Mouse (Mus musculus): ENCODE measurements at regions not wholly inside any gene's neighbourhood (a gene's known extent, or its start where the extent isn't known, plus 50 kb on each side); places are given as distances from the start of the nearest gene placed in this dataset.

GRCm38 (mm10) chr13:107618369-107618771 is 425.9 kb upstream of the Smim15 start:
- Histone ChIP-seq H3K27me3 (ENCODE audit: low read depth, poor library complexity, severe bottlenecking) (peaks cover 48% of the 10 kb centered on the region), H3K4me1 (peaks cover 43% of the 10 kb centered on the region), H3K9me3 (replicated peaks) (peaks cover 10% of the 10 kb centered on the region; the same call in 1 of the 2 replicates), H3K4me3 (peak overlapping the region; percentile 20; the same call in 1 of the 2 replicates), H3K36me3 (no peaks in the 10 kb centered on the region), H3K27ac (replicated peaks) (peak overlapping the region; percentile 79; the same call in 1 of the 2 replicates)
- 19% methylated on average over 8 of the region's 8 CpGs for WGBS
- DNase-seq (ENCODE audit: low spot score) = peak; percentile 50

GRCm38 (mm10) chr13:107617582-107617981 is 426.7 kb upstream of the Smim15 start:
- DNase-seq (ENCODE audit: low spot score) = no peak
- Histone ChIP-seq H3K27me3 (ENCODE audit: low read depth, poor library complexity, severe bottlenecking) (peaks cover 44% of the 10 kb centered on the region), H3K9me3 (replicated peaks) (peaks cover 16% of the 10 kb centered on the region; the same call in 1 of the 2 replicates), H3K27ac (replicated peaks) (no peak overlapping the region), H3K4me3 (no peak overlapping the region), H3K36me3 (no peaks in the 10 kb centered on the region), H3K4me1 (peaks cover 43% of the 10 kb centered on the region)
- WGBS = 60% methylated on average over 2 of the region's 2 CpGs

GRCm38 (mm10) chr13:107616775-107617174 is 427.5 kb upstream of the Smim15 start:
- peaks cover 43% of the 10 kb centered on the region for H3K4me1 ChIP-seq
- WGBS = 77% methylated on average over 4 of the region's 4 CpGs
- H3K27me3 ChIP-seq (ENCODE audit: low read depth, poor library complexity, severe bottlenecking) = peaks cover 36% of the 10 kb centered on the region
- no peak overlapping the region for H3K4me3 ChIP-seq
- H3K9me3 ChIP-seq (replicated peaks) = peaks cover 16% of the 10 kb centered on the region; the same call in 1 of the 2 replicates
- H3K36me3 ChIP-seq = no peaks in the 10 kb centered on the region
- H3K27ac ChIP-seq (replicated peaks) = no peak overlapping the region
- DNase-seq (ENCODE audit: low spot score) = no peak

GRCm38 (mm10) chr13:107608996-107609503 is 435.2 kb upstream of the Smim15 start:
- whole genome bisulfite sequencing = 78% methylated on average over 3 of the region's 3 CpGs
- Histone ChIP-seq H3K4me1 (no peaks in the 10 kb centered on the region), H3K36me3 (no peaks in the 10 kb centered on the region), H3K27ac (replicated peaks) (no peak overlapping the region), H3K4me3 (no peak overlapping the region), H3K9me3 (replicated peaks) (peaks cover 6% of the 10 kb centered on the region; the same call in 1 of the 2 replicates), H3K27me3 (ENCODE audit: low read depth, poor library complexity, severe bottlenecking) (no peaks in the 10 kb centered on the region)
- no peak for DNase-seq (ENCODE audit: low spot score)

- no peak overlapping the region for H3K4me3 ChIP-seq
- H3K36me3 ChIP-seq = no peaks in the 10 kb centered on the region
- DNase-seq (ENCODE audit: low spot score) = no peak
- no peak overlapping the region for H3K27ac ChIP-seq (replicated peaks)
- 81% methylated on average over 4 of the region's 4 CpGs for WGBS
- peaks cover 8% of the 10 kb centered on the region for H3K9me3 ChIP-seq (replicated peaks)
- 0 out of 2 replicates have a peak, but pooled peaks cover 1% of the 10 kb centered on the region for H3K27me3 ChIP-seq (ENCODE audit: low read depth, poor library complexity, severe bottlenecking)
- no peaks in the 10 kb centered on the region for H3K4me1 ChIP-seq
These were observed 437.0 kb upstream of the Smim15 start for GRCm38 (mm10) chr13:107607294-107607693.

- H3K4me3 ChIP-seq = no peak overlapping the region
- peaks cover 8% of the 10 kb centered on the region for H3K9me3 ChIP-seq (replicated peaks)
- no peaks in the 10 kb centered on the region for H3K36me3 ChIP-seq
- WGBS = 86% methylated on average over 5 of the region's 5 CpGs
- no peak for DNase-seq (ENCODE audit: low spot score)
- H3K4me1 ChIP-seq = peaks cover 41% of the 10 kb centered on the region
- no peak overlapping the region for H3K27ac ChIP-seq (replicated peaks)
- 0 out of 2 replicates have a peak, but pooled peaks cover 8% of the 10 kb centered on the region for H3K27me3 ChIP-seq (ENCODE audit: low read depth, poor library complexity, severe bottlenecking)
These were observed 442.1 kb upstream of the Smim15 start for GRCm38 (mm10) chr13:107602149-107602548.

GRCm38 (mm10) chr13:107601132-107601439 is 443.2 kb upstream of the Smim15 start:
- Histone ChIP-seq H3K4me1 (peaks cover 41% of the 10 kb centered on the region), H3K9me3 (replicated peaks) (peaks cover 8% of the 10 kb centered on the region), H3K36me3 (no peaks in the 10 kb centered on the region), H3K27me3 (ENCODE audit: low read depth, poor library complexity, severe bottlenecking) (0 out of 2 replicates have a peak, but pooled peaks cover 8% of the 10 kb centered on the region), H3K27ac (replicated peaks) (peak overlapping the region; percentile 70), H3K4me3 (peak overlapping the region; percentile 22; the same call in 1 of the 2 replicates)
- no peak for DNase-seq (ENCODE audit: low spot score)
- WGBS = 83% methylated on average over 4 of the region's 4 CpGs

GRCm38 (mm10) chr13:107600331-107601131 is 443.7 kb upstream of the Smim15 start:
- Histone ChIP-seq H3K4me3 (peak overlapping the region; percentile 22), H3K27me3 (ENCODE audit: low read depth, poor library complexity, severe bottlenecking) (0 out of 2 replicates have a peak, but pooled peaks cover 8% of the 10 kb centered on the region), H3K27ac (replicated peaks) (peak overlapping the region; percentile 70), H3K36me3 (no peaks in the 10 kb centered on the region), H3K4me1 (peaks cover 43% of the 10 kb centered on the region), H3K9me3 (replicated peaks) (peaks cover 8% of the 10 kb centered on the region)
- DNase-seq (ENCODE audit: low spot score) = peak; percentile 59
- WGBS = 36% methylated on average over 22 of the region's 22 CpGs

GRCm38 (mm10) chr13:107599094-107599644 is 445.1 kb upstream of the Smim15 start:
- Histone ChIP-seq H3K9me3 (replicated peaks) (peaks cover 8% of the 10 kb centered on the region), H3K27ac (replicated peaks) (peak overlapping the region; percentile 74), H3K36me3 (no peaks in the 10 kb centered on the region), H3K4me3 (no peak overlapping the region), H3K27me3 (ENCODE audit: low read depth, poor library complexity, severe bottlenecking) (0 out of 2 replicates have a peak, but pooled peaks cover 8% of the 10 kb centered on the region), H3K4me1 (peaks cover 57% of the 10 kb centered on the region)
- 55% methylated on average over 4 of the region's 4 CpGs for whole genome bisulfite sequencing
- DNase-seq (ENCODE audit: low spot score) = no peak

GRCm38 (mm10) chr13:107598391-107598790 is 445.9 kb upstream of the Smim15 start:
- H3K4me1 ChIP-seq = peaks cover 59% of the 10 kb centered on the region
- WGBS = 13% methylated on average over 1 of the region's 1 CpGs
- DNase-seq (ENCODE audit: low spot score) = peak; percentile 50

GRCm38 (mm10) chr13:107597217-107597616 is 447.0 kb upstream of the Smim15 start:
- Histone ChIP-seq H3K36me3 (no peaks in the 10 kb centered on the region), H3K9me3 (replicated peaks) (no peaks in the 10 kb centered on the region), H3K4me1 (peaks cover 59% of the 10 kb centered on the region), H3K4me3 (no peak overlapping the region), H3K27me3 (ENCODE audit: low read depth, poor library complexity, severe bottlenecking) (0 out of 2 replicates have a peak, but pooled peaks cover 6% of the 10 kb centered on the region), H3K27ac (replicated peaks) (peak overlapping the region; percentile 74; the same call in 1 of the 2 replicates)
- WGBS = 80% methylated on average over 2 of the region's 2 CpGs
- no peak for DNase-seq (ENCODE audit: low spot score)

More at GRCm38 (mm10) chr13:107598391-107598790, 445.9 kb upstream of the Smim15 start:
- Histone ChIP-seq H3K36me3 (no peaks in the 10 kb centered on the region), H3K4me3 (no peak overlapping the region), H3K9me3 (replicated peaks) (peaks cover 1% of the 10 kb centered on the region), H3K27ac (replicated peaks) (peak overlapping the region; percentile 74), H3K27me3 (ENCODE audit: low read depth, poor library complexity, severe bottlenecking) (0 out of 2 replicates have a peak, but pooled peaks cover 8% of the 10 kb centered on the region)

- H3K27me3 ChIP-seq (ENCODE audit: low read depth, poor library complexity, severe bottlenecking) = no peaks in the 10 kb centered on the region
- H3K4me1 ChIP-seq = peaks cover 57% of the 10 kb centered on the region
- no peak overlapping the region for H3K4me3 ChIP-seq
- 79% methylated on average over 2 of the region's 2 CpGs for WGBS
- no peaks in the 10 kb centered on the region for H3K36me3 ChIP-seq
- H3K9me3 ChIP-seq (replicated peaks) = no peaks in the 10 kb centered on the region
- DNase-seq (ENCODE audit: low spot score) = no peak
- 0 out of 2 replicates have a peak overlapping the region, but pooled peaks have one; percentile 9 for H3K27ac ChIP-seq (replicated peaks)
These were observed 448.1 kb upstream of the Smim15 start for GRCm38 (mm10) chr13:107596183-107596582.
